Mouse (Mus musculus) liver, embryonic 15.5 days (tissue): ENCODE measurements around the gene P2ry14. TPM values are rescaled to one million over a fixed set of nuclear protein-coding genes. Genes with fewer than 3 reads are reported as not detected.
"Not testable (repeated sequence)": the region's sequence is repeated elsewhere in the genome, so short reads cannot be mapped to it uniquely, and the experiment has no call there.

Experiments used
- ATAC-seq: fragments of 200-750 bp; cut with Nextera tagmentation; 2 replicates; pipeline ENCODE4 v1.8.0; 2017; ENCODE audit warnings: moderate number of reproducible peaks, mild to moderate bottlenecking, moderate library complexity; ENCODE audit not compliant: insufficient read depth
- H3K27ac ChIP-seq: fragments of 300-500 bp; sonication (generic); replicated peaks from 2 replicates; pipeline ENCODE4 v1.5.1; 2015; ENCODE audit warnings: mild to moderate bottlenecking, inconsistent platforms
- H3K27me3 ChIP-seq: fragments of 300-500 bp; sonication (generic); 2 replicates; pipeline ENCODE4 v1.6.1; 2015; ENCODE audit warnings: mild to moderate bottlenecking, inconsistent platforms
- H3K36me3 ChIP-seq: fragments of 300-500 bp; sonication (generic); replicated peaks from 2 replicates; pipeline ENCODE4 v1.6.1; 2015; ENCODE audit warnings: moderate library complexity, mild to moderate bottlenecking, inconsistent platforms
- H3K4me1 ChIP-seq: fragments of 300-500 bp; sonication (generic); replicated peaks from 2 replicates; pipeline ENCODE4 v1.6.1; 2015; ENCODE audit warnings: inconsistent platforms
- H3K4me2 ChIP-seq: fragments of 300-500 bp; sonication (generic); 2 replicates; pipeline ENCODE4 v1.6.1; 2015; ENCODE audit warnings: moderate library complexity, mild to moderate bottlenecking, inconsistent platforms
- H3K4me3 ChIP-seq: fragments of 300-500 bp; sonication (generic); replicated peaks from 2 replicates; pipeline ENCODE4 v1.5.1; 2015; ENCODE audit warnings: mild to moderate bottlenecking, inconsistent platforms
- H3K9ac ChIP-seq: fragments of 300-500 bp; sonication (generic); 2 replicates; pipeline ENCODE4 v1.6.1; 2015; ENCODE audit warnings: moderate library complexity, mild to moderate bottlenecking, inconsistent platforms
- H3K9me3 ChIP-seq: fragments of 300-500 bp; sonication (generic); replicated peaks from 2 replicates; pipeline ENCODE4 v1.6.1; 2016; ENCODE audit warnings: inconsistent platforms
- WGBS: fragments of 180-500 bp; shearing (Covaris S2); methylation state at CpG from one replicate; pipeline ENCODE4 v1.1.7; 2015; ENCODE audit warnings: mixed read lengths; ENCODE audit not compliant: insufficient replicate concordance; 5-methylcytosine and 5-hydroxymethylcytosine counted together
- polyA plus RNA-seq: library from polyadenylated mRNA; unstranded; fragments of >200 nt; fragmentation: Nextera tagmentation; extraction: Ambion mirVana; gene quantifications from 2 replicates; pipeline ENCODE4 v1.2.1, GENCODE M21; 2015

The P2ry14 gene
- polyA plus RNA-seq, 1 experiment from 2014 or later: 6.6 TPM

DNA sequence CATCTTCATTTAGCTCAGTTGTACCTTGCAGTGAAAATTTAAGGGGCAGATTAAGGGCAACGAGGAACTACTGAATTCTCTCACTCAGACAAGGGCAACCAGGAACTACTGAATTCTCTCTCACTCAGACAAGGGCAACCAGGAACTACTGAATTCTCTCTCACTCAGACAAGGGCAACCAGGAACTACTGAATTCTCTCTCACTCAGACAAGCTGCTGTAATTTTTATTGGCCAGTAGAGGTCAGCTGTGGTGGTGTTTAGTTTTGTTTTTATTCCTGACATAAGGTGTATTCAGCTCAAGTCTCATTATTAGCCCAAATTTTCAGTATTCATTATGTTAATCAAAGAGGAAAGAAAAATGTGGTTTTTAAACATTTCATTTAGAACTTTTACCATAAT is 84.3 kb downstream of the P2ry14 start:
- H3K27me3 ChIP-seq, ATAC-seq, H3K9ac ChIP-seq, H3K4me1 ChIP-seq, H3K9me3 ChIP-seq, H3K4me3 ChIP-seq, H3K36me3 ChIP-seq, H3K4me2 ChIP-seq, H3K27ac ChIP-seq: not testable (repeated sequence)
- 13% methylated on average over 1 of the region's 1 CpGs for WGBS

DNA sequence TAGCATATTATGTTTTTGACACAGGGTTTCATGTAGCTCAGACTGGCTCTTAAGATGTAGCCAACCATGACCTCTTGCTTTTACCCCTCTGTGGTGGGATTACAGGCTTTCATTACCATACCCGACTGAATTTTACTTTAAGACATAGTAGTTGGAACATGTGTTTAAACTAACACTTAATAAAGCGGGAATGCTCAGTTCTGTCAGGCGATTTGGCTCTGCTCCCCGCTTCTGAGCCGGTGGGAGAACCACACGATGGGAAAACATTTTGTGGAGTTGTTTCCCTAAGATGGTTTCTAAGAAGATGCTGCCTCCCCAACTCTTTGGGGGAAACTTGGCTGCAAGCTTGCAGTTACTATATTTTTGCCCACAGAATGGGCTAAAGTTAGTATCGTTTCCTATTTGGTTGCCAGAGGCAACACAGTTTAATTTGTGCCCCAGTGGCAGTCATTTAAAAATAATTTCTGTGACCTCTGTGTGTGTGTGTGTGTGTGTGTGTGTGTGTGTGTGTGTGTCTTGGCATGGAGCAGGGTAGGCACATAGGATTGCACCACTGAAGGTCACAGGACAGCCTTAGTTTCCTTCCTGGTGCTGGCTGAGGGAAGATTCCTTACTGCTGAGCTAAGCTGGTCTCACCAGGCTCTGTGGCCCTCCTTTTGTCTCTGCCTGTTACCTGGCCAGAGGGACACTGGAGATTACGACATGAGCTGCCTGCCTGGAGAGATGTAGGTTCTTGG is 86.7 kb downstream of the P2ry14 start:
- no peaks in the 10 kb centered on the region for H3K36me3 ChIP-seq
- no peaks in the 10 kb centered on the region for H3K27me3 ChIP-seq
- H3K9ac ChIP-seq: no peak overlapping the region
- H3K4me3 ChIP-seq: no peak overlapping the region
- peaks cover 13% of the 10 kb centered on the region for H3K4me1 ChIP-seq
- no peaks in the 10 kb centered on the region for H3K9me3 ChIP-seq
- ATAC-seq: no peak
- H3K27ac ChIP-seq: no peak overlapping the region
- no peak overlapping the region for H3K4me2 ChIP-seq
- 67% methylated on average over 8 of the region's 8 CpGs for WGBS

DNA sequence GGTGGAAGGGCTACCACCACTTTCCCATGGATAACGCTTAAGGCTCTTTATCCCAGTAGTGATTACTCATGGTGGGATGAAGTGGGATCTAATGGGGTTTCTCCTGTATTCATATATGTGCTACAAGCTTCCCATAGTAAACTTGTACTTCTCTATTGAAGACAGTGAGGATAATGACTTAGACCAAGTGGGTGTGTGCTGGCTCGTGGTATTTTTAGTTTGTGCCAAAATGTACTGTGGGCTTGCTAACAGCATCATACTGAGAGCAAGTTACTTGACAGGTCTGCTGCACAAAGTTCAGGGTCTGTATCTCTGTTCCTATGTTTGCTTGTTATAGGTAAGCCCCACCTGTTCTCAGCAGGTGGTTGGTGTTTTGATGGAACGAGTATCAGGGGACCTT is 87.5 kb downstream of the P2ry14 start:
- H3K36me3 ChIP-seq: no peaks in the 10 kb centered on the region
- 65% methylated on average over 3 of the region's 3 CpGs for WGBS

More for the DNA sequence above, 87.5 kb downstream of the P2ry14 start:
- Histone ChIP-seq H3K9me3 (no peaks in the 10 kb centered on the region), H3K27ac (no peak overlapping the region), H3K4me1 (peaks cover 13% of the 10 kb centered on the region), H3K4me3 (no peak overlapping the region), H3K9ac (no peak overlapping the region), H3K4me2 (no peak overlapping the region), H3K27me3 (no peaks in the 10 kb centered on the region)
- ATAC-seq: no peak

Other genes starting within 250 kb of the P2ry14 start
- gene Med12l, start 147.8 kb downstream of the P2ry14 start, polyA plus RNA-seq: 0.46 and 0.63 TPM in 2 replicates
- 0.68 and 0.77 TPM in 2 replicates for gene Gpr171, start 51.8 kb downstream of the P2ry14 start, polyA plus RNA-seq
- gene Gpr87, start 41.5 kb upstream of the P2ry14 start, polyA plus RNA-seq: not detected in 2 replicates
- 3.2 and 3.8 TPM in 2 replicates for gene P2ry13, start 57.3 kb upstream of the P2ry14 start, polyA plus RNA-seq
- gene P2ry12, start 109.3 kb upstream of the P2ry14 start, polyA plus RNA-seq: 2.6 and 3.3 TPM in 2 replicates
- gene Igsf10, start 190.8 kb upstream of the P2ry14 start, polyA plus RNA-seq: 0.60 and 0.61 TPM in 2 replicates